8 mouse cellular contexts compared by ENCODE assay signal in genomic region chr4:131722121-131722841, GRCm38 (mm10).
DNase-seq lines count a peak whose midpoint lies in the region; ATAC-seq and TF ChIP-seq lines count a peak whose summit lies in the region.

No protein-coding gene starts in this region.

- H3K9me3 ChIP-seq in hindbrain, embryonic 10.5 days, result no peaks in the 10 kb centered on the region
- H3K9me3 ChIP-seq in hindbrain, embryonic 11.5 days (ENCODE audit: control insufficient read depth, low read length), result no peaks in the 10 kb centered on the region
- H3K9me3 ChIP-seq in intestine, embryonic 15.5 days, result no peaks in the 10 kb centered on the region
- H3K9me3 ChIP-seq in forebrain, embryonic 14.5 days (replicated peaks; ENCODE audit: control insufficient read depth, low read length), result no peaks in the 10 kb centered on the region

- no peak for ATAC-seq in hindbrain, embryonic 11.5 days (ENCODE audit: low FRiP score)
- ATAC-seq in intestine, embryonic 15.5 days, result peak; percentile 76
- no peak for ATAC-seq in forebrain, embryonic 14.5 days

- no peak overlapping the region for H3K4me3 ChIP-seq in hindbrain, embryonic 10.5 days
- H3K4me3 ChIP-seq in hindbrain, embryonic 11.5 days (ENCODE audit: low read depth, low read length), result no peak overlapping the region
- H3K4me3 ChIP-seq in cerebellum, adult 2 months (replicated peaks; ENCODE audit: insufficient read depth, low read depth, low read length), result no peak overlapping the region
- H3K4me3 ChIP-seq in intestine, embryonic 15.5 days (replicated peaks), result no peak overlapping the region
- no peak overlapping the region for H3K4me3 ChIP-seq in forebrain, embryonic 14.5 days (ENCODE audit: low read depth, low read length)

- WGBS in hindbrain, embryonic 10.5 days, result 49% methylated on average over 8 of the region's 8 CpGs
- WGBS in hindbrain, embryonic 11.5 days, result 39% methylated on average over 8 of the region's 8 CpGs
- WGBS in cerebellum, adult 2 months, result 33% methylated on average over 8 of the region's 8 CpGs
- WGBS in intestine, embryonic 15.5 days, result 17% methylated on average over 8 of the region's 8 CpGs
- 72% methylated on average over 8 of the region's 8 CpGs for WGBS in forebrain, embryonic 14.5 days

- peak; percentile 20 for DNase-seq in hindbrain, embryonic 10.5 days (ENCODE audit: low spot score)
- no peak for DNase-seq in hindbrain, embryonic 11.5 days (ENCODE audit: low spot score)
- peak; percentile 24 to 25 for DNase-seq in cerebellum, adult 2 months
- peak; percentile 69 for DNase-seq in lung, postnatal 25 days (ENCODE audit: low spot score)
- no peak for DNase-seq in layer of hippocampus, postnatal 25 days (ENCODE audit: extremely low spot score in 1 of 2, low spot score in 1 of 2)
- no peak for DNase-seq in forebrain, embryonic 14.5 days (ENCODE audit: low spot score)
- no peak for DNase-seq in spleen, postnatal 10 days (ENCODE audit: low spot score in 2 of 2)

- H3K9ac ChIP-seq in hindbrain, embryonic 11.5 days (ENCODE audit: low read depth, low read length), result no peak overlapping the region
- no peak overlapping the region for H3K9ac ChIP-seq in intestine, embryonic 15.5 days
- no peak overlapping the region for H3K9ac ChIP-seq in forebrain, embryonic 14.5 days (ENCODE audit: low read length)

- no peak for TF ChIP-seq CTCF in cerebellum, adult 2 months (IDR thresholded peaks at IDR 0.05; ENCODE audit: borderline replicate concordance, insufficient read depth, low read depth, low read length)

- no peak overlapping the region for H3K4me2 ChIP-seq in hindbrain, embryonic 11.5 days (replicated peaks; ENCODE audit: low read depth, low read length)
- H3K4me2 ChIP-seq in intestine, embryonic 15.5 days (replicated peaks), result no peak overlapping the region
- H3K4me2 ChIP-seq in forebrain, embryonic 14.5 days (ENCODE audit: low read length), result no peak overlapping the region

- TF ChIP-seq POLR2A in cerebellum, adult 2 months (IDR thresholded peaks at IDR 0.05; ENCODE audit: borderline replicate concordance, insufficient read depth, low read length), result no peak

- H3K27me3 ChIP-seq in hindbrain, embryonic 10.5 days (ENCODE audit: insufficient read depth, poor library complexity, severe bottlenecking), result peaks cover 4% of the 10 kb centered on the region; the same call in 1 of the 2 replicates
- no peaks in the 10 kb centered on the region for H3K27me3 ChIP-seq in hindbrain, embryonic 11.5 days (ENCODE audit: control insufficient read depth, insufficient read depth, low read length)
- H3K27me3 ChIP-seq in cerebellum, adult 2 months (ENCODE audit: control insufficient read depth, insufficient read depth, low read length), result no peaks in the 10 kb centered on the region
- no peaks in the 10 kb centered on the region for H3K27me3 ChIP-seq in intestine, embryonic 15.5 days (replicated peaks)
- no peaks in the 10 kb centered on the region for H3K27me3 ChIP-seq in forebrain, embryonic 14.5 days (replicated peaks; ENCODE audit: control insufficient read depth, insufficient read depth, low read length)

- no peaks in the 10 kb centered on the region for H3K36me3 ChIP-seq in hindbrain, embryonic 10.5 days
- no peaks in the 10 kb centered on the region for H3K36me3 ChIP-seq in hindbrain, embryonic 11.5 days (ENCODE audit: control insufficient read depth, insufficient read depth, low read length)
- H3K36me3 ChIP-seq in intestine, embryonic 15.5 days, result no peaks in the 10 kb centered on the region
- no peaks in the 10 kb centered on the region for H3K36me3 ChIP-seq in forebrain, embryonic 14.5 days (ENCODE audit: control insufficient read depth, insufficient read depth, low read length)

- H3K27ac ChIP-seq in hindbrain, embryonic 10.5 days, result peak overlapping the region; percentile 40; the same call in 1 of the 2 replicates
- H3K27ac ChIP-seq in hindbrain, embryonic 11.5 days (ENCODE audit: low read depth, low read length), result no peak overlapping the region
- H3K27ac ChIP-seq in cerebellum, adult 2 months (ENCODE audit: insufficient read depth, low read length), result no peak overlapping the region
- no peak overlapping the region for H3K27ac ChIP-seq in intestine, embryonic 15.5 days
- H3K27ac ChIP-seq in forebrain, embryonic 14.5 days (ENCODE audit: low read depth, low read length), result no peak overlapping the region

- H3K4me1 ChIP-seq in hindbrain, embryonic 10.5 days (replicated peaks), result peaks cover 13% of the 10 kb centered on the region
- H3K4me1 ChIP-seq in hindbrain, embryonic 11.5 days (replicated peaks; ENCODE audit: control insufficient read depth, insufficient read depth, low read length), result no peaks in the 10 kb centered on the region
- peaks cover 12% of the 10 kb centered on the region for H3K4me1 ChIP-seq in cerebellum, adult 2 months (ENCODE audit: control insufficient read depth, insufficient read depth, low read length)
- peaks cover 5% of the 10 kb centered on the region for H3K4me1 ChIP-seq in intestine, embryonic 15.5 days (replicated peaks)
- H3K4me1 ChIP-seq in forebrain, embryonic 14.5 days (ENCODE audit: control insufficient read depth, insufficient read depth, low read length), result no peaks in the 10 kb centered on the region

Comparison
In these comparisons a context has a peak if more than half of its experiments do, and no peak if none do; other contexts are left out.
1. DNase-seq: peak in hindbrain, embryonic 10.5 days (single experiment), cerebellum, adult 2 months (2 of 2) and lung, postnatal 25 days (single experiment); none in hindbrain, embryonic 11.5 days (single experiment), layer of hippocampus, postnatal 25 days (0 of 2), forebrain, embryonic 14.5 days (single experiment) and spleen, postnatal 10 days (0 of 2).